Mouse (Mus musculus) limb, embryonic 13.5 days (tissue): ENCODE results near the gene Pcgf6. TPM values are rescaled to one million over a fixed set of nuclear protein-coding genes. Genes with fewer than 3 reads are reported as not detected.

Experiments
- ATAC-seq: fragments of 200-750 bp; cut with Nextera tagmentation; 2 replicates; pipeline ENCODE4 v1.8.0; 2017; ENCODE audit warnings: low read depth, moderate number of reproducible peaks, moderate TSS enrichment; ENCODE audit not compliant: low FRiP score
- H3K27ac ChIP-seq: fragments of 300-500 bp; sonication (generic); 2 replicates; pipeline ENCODE4 v1.5.1; 2015; ENCODE audit warnings: inconsistent platforms, mild to moderate bottlenecking, moderate library complexity
- H3K27me3 ChIP-seq: fragments of 300-500 bp; sonication (generic); 2 replicates; pipeline ENCODE4 v1.6.1; 2015; ENCODE audit warnings: mild to moderate bottlenecking, inconsistent platforms
- H3K36me3 ChIP-seq: fragments of 300-500 bp; sonication (generic); 2 replicates; pipeline ENCODE4 v1.6.1; 2015; ENCODE audit warnings: inconsistent platforms, mild to moderate bottlenecking, moderate library complexity
- H3K4me1 ChIP-seq: fragments of 300-500 bp; sonication (generic); 2 replicates; pipeline ENCODE4 v1.6.1; 2015; ENCODE audit warnings: inconsistent platforms
- H3K4me2 ChIP-seq: fragments of 300-500 bp; sonication (generic); replicated peaks from 2 replicates; pipeline ENCODE4 v1.6.1; 2015; ENCODE audit warnings: inconsistent platforms, mild to moderate bottlenecking, moderate library complexity
- H3K4me3 ChIP-seq: fragments of 300-500 bp; sonication (generic); 2 replicates; pipeline ENCODE4 v1.5.1; 2015; ENCODE audit warnings: moderate library complexity, mild to moderate bottlenecking, inconsistent platforms
- H3K9ac ChIP-seq: fragments of 300-500 bp; sonication (generic); 2 replicates; pipeline ENCODE4 v1.6.1; 2015; ENCODE audit warnings: mild to moderate bottlenecking, inconsistent platforms
- H3K9me3 ChIP-seq: fragments of 300-500 bp; sonication (generic); 2 replicates; pipeline ENCODE4 v1.6.1; 2016; ENCODE audit warnings: inconsistent platforms
- WGBS: fragments of 180-500 bp; shearing (Covaris S2); methylation state at CpG from one replicate; pipeline ENCODE4 v1.1.7; 2015; 5-methylcytosine and 5-hydroxymethylcytosine counted together
- polyA plus RNA-seq: library from polyadenylated mRNA; unstranded; fragments of >200 nt; fragmentation: Nextera tagmentation; extraction: Ambion mirVana; gene quantifications from 2 replicates; pipeline ENCODE4 v1.2.1, GENCODE M21; 2015

Pcgf6 gene
- polyA plus RNA-seq, 1 experiment from 2014 or later = 23.3 TPM

- no peak overlapping the region for H3K27ac ChIP-seq
- 76% methylated on average over 3 of the region's 3 CpGs for WGBS
- ATAC-seq = no peak
- H3K9ac ChIP-seq = no peak overlapping the region
- no peaks in the 10 kb centered on the region for H3K36me3 ChIP-seq
- H3K4me1 ChIP-seq = peaks cover 7% of the 10 kb centered on the region; the same call in 1 of the 2 replicates
- no peaks in the 10 kb centered on the region for H3K27me3 ChIP-seq
- H3K4me2 ChIP-seq = no peak overlapping the region
- no peak overlapping the region for H3K4me3 ChIP-seq
- no peaks in the 10 kb centered on the region for H3K9me3 ChIP-seq
Observed at GRCm38 (mm10) chr19:46990153-46990518, 60.6 kb downstream of the Pcgf6 start.

- no peaks in the 10 kb centered on the region for H3K9me3 ChIP-seq
- H3K4me2 ChIP-seq = no peak overlapping the region
- H3K27me3 ChIP-seq = no peaks in the 10 kb centered on the region
- H3K9ac ChIP-seq = no peak overlapping the region
- no peak for ATAC-seq
- H3K4me1 ChIP-seq = peaks cover 7% of the 10 kb centered on the region; the same call in 1 of the 2 replicates
- 60% methylated on average over 20 of the region's 20 CpGs for WGBS
- no peak overlapping the region for H3K27ac ChIP-seq
- no peak overlapping the region for H3K4me3 ChIP-seq
- no peaks in the 10 kb centered on the region for H3K36me3 ChIP-seq
Observed at GRCm38 (mm10) chr19:46989479-46990152, 61.1 kb downstream of the Pcgf6 start.

GRCm38 (mm10) chr19:46988231-46989087, 62.2 kb downstream of the Pcgf6 start:
- Histone ChIP-seq H3K9me3 (no peaks in the 10 kb centered on the region), H3K27ac (no peak overlapping the region), H3K36me3 (no peaks in the 10 kb centered on the region), H3K4me2 (no peak overlapping the region), H3K4me1 (peaks cover 13% of the 10 kb centered on the region), H3K27me3 (no peaks in the 10 kb centered on the region), H3K9ac (no peak overlapping the region), H3K4me3 (no peak overlapping the region)
- ATAC-seq = no peak
- WGBS = 64% methylated on average over 16 of the region's 16 CpGs

GRCm38 (mm10) chr19:46987646-46988045, 63.1 kb downstream of the Pcgf6 start:
- no peak overlapping the region for H3K4me3 ChIP-seq
- H3K27ac ChIP-seq = no peak overlapping the region
- H3K4me1 ChIP-seq = peaks cover 17% of the 10 kb centered on the region
- H3K27me3 ChIP-seq = no peaks in the 10 kb centered on the region
- 75% methylated on average over 6 of the region's 6 CpGs for WGBS
- no peaks in the 10 kb centered on the region for H3K36me3 ChIP-seq
- H3K4me2 ChIP-seq = no peak overlapping the region
- no peak for ATAC-seq
- H3K9ac ChIP-seq = no peak overlapping the region
- no peaks in the 10 kb centered on the region for H3K9me3 ChIP-seq

GRCm38 (mm10) chr19:46984726-46985622, 65.7 kb downstream of the Pcgf6 start:
- WGBS = 80% methylated on average over 13 of the region's 13 CpGs
- no peak for ATAC-seq

GRCm38 (mm10) chr19:46983966-46984380, 66.7 kb downstream of the Pcgf6 start:
- H3K4me2 ChIP-seq = 0 out of 2 replicates have a peak overlapping the region, but pooled peaks have one; percentile 7
- 51% methylated on average over 11 of the region's 11 CpGs for WGBS

More at GRCm38 (mm10) chr19:46984726-46985622, 65.7 kb downstream of the Pcgf6 start:
- H3K36me3 ChIP-seq = no peaks in the 10 kb centered on the region
- no peak overlapping the region for H3K9ac ChIP-seq
- H3K27me3 ChIP-seq = no peaks in the 10 kb centered on the region; the same call in 1 of the 2 replicates
- no peaks in the 10 kb centered on the region for H3K9me3 ChIP-seq
- no peak overlapping the region for H3K27ac ChIP-seq
- peaks cover 17% of the 10 kb centered on the region for H3K4me1 ChIP-seq
- no peak overlapping the region for H3K4me3 ChIP-seq
- H3K4me2 ChIP-seq = no peak overlapping the region

More at GRCm38 (mm10) chr19:46983966-46984380, 66.7 kb downstream of the Pcgf6 start:
- Histone ChIP-seq H3K9ac (no peak overlapping the region), H3K27ac (no peak overlapping the region), H3K9me3 (no peaks in the 10 kb centered on the region), H3K27me3 (no peaks in the 10 kb centered on the region; the same call in 1 of the 2 replicates), H3K4me3 (no peak overlapping the region), H3K4me1 (peaks cover 17% of the 10 kb centered on the region), H3K36me3 (no peaks in the 10 kb centered on the region)
- no peak for ATAC-seq

Other genes with a start within 250 kb of the Pcgf6 start
- gene Ina, start 36.2 kb downstream of the Pcgf6 start, polyA plus RNA-seq = 0.98 and 2.2 TPM in 2 replicates
- gene Nt5c2, start 35.8 kb downstream of the Pcgf6 start, polyA plus RNA-seq = 86.8 and 95.2 TPM in 2 replicates
- gene Taf5, start 16.8 kb upstream of the Pcgf6 start, polyA plus RNA-seq = 5.7 and 5.8 TPM in 2 replicates
- 1,251 and 1,259 TPM in 2 replicates for gene Usmg5, start 39.7 kb upstream of the Pcgf6 start, polyA plus RNA-seq
- gene Pdcd11, start 39.9 kb upstream of the Pcgf6 start, polyA plus RNA-seq = 9.9 and 10.8 TPM in 2 replicates
- gene Calhm2, start 87.4 kb upstream of the Pcgf6 start, polyA plus RNA-seq = 8.3 and 9.4 TPM in 2 replicates
- gene Calhm1, start 93.3 kb upstream of the Pcgf6 start, polyA plus RNA-seq = not detected in 2 replicates
- gene Calhm3, start 106.9 kb upstream of the Pcgf6 start, polyA plus RNA-seq = not detected in 2 replicates
- gene Neurl1a, start 127.9 kb upstream of the Pcgf6 start, polyA plus RNA-seq = 7.9 and 8.2 TPM in 2 replicates